16 mouse cellular contexts compared by ENCODE assay signal in the genomic region with DNA sequence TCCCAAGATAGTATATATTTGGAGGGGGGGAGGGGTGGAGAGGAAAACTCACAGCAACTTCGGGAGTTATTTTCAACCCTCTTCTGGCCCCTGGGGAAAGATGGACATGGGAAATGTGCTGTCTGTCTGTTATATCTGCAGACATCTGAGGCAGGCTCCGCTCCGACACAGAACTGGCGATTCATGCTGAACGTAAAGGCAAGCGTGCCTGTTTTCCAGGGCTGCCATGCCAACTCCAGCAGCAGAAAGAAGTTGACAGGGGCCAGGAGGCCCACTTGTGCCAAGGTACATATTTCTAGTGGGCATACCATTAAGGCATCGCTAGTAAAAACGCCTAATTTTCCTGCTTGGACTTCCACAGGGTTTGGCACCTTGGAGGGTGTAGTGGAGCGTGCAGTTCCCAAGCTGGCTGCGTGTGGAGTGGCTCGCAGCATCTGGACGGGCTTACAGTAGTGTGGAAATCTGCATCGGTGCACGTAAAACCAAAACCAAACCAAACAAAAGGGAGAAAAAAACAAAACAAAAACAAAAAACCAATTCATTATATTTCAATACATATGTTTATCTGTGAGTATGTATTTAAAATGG. TPM values are rescaled to one million over a fixed set of nuclear protein-coding genes. Genes with fewer than 3 reads are reported as not detected.
A peak's percentile ranks its signal among the peaks of the same experiment; 100 is the strongest.
DNase-seq lines count a peak whose midpoint lies in the region; ATAC-seq and TF ChIP-seq lines count a peak whose summit lies in the region.
"Had no signal": no experiment of that assay in that cellular context is flagged by ENCODE, and none has a peak within 500 bp of the region (broad histone marks: within the 10 kb centered on the region; RNA-seq: fewer than 3 reads in every experiment).

No protein-coding gene starts in this region.

- no peak for DNase-seq in gastrocnemius, adult 2 months
- no peak for DNase-seq in gastrocnemius, postnatal 36 days
- no peak for DNase-seq in hindbrain, embryonic 10.5 days (ENCODE audit: low spot score)
- no peak for DNase-seq in hindbrain, embryonic 14.5 days (ENCODE audit: low spot score)
- no peak for DNase-seq in lung, adult 18-20 months
- peak; percentile 36 for DNase-seq in limb, embryonic 14.5 days (ENCODE audit: low spot score)
- no peak for DNase-seq in right cerebral cortex, adult 2 months (ENCODE audit: low spot score in 2 of 2)
- DNase-seq: adrenal gland, postnatal 25 days; embryo, embryonic 11 days; forebrain, postnatal 0 days; liver, embryonic 13.5 days; right cerebral cortex, postnatal 14 days; thymus, postnatal 25 days had no signal

- ATAC-seq in hindbrain, embryonic 14.5 days (ENCODE audit: low FRiP score) = no peak
- no peak for ATAC-seq in lung, embryonic 15.5 days (ENCODE audit: borderline replicate concordance, extremely low read depth, low FRiP score, low TSS enrichment)
- ATAC-seq in limb, embryonic 14.5 days (ENCODE audit: low FRiP score, low read depth) = peak; percentile 66
- ATAC-seq: activated CD4-positive, CD25-positive, alpha-beta regulatory T cell, adult 4 months; forebrain, postnatal 0 days; midbrain, embryonic 13.5 days had no signal

- 0 out of 2 replicates have a peak, but pooled peaks cover 11% of the 10 kb centered on the region for H3K4me1 ChIP-seq in hindbrain, embryonic 10.5 days (replicated peaks)
- H3K4me1 ChIP-seq in hindbrain, embryonic 14.5 days (replicated peaks; ENCODE audit: control insufficient read depth, insufficient read depth, low read length) = no peaks in the 10 kb centered on the region
- peaks cover 14% of the 10 kb centered on the region for H3K4me1 ChIP-seq in lung, embryonic 15.5 days
- H3K4me1 ChIP-seq in limb, embryonic 14.5 days (ENCODE audit: control insufficient read depth, insufficient read depth, low read length) = 0 out of 2 replicates have a peak, but pooled peaks cover 5% of the 10 kb centered on the region
- H3K4me1 ChIP-seq: liver, embryonic 13.5 days had no signal

- H3K27ac ChIP-seq in gastrocnemius, adult 2 months = peak overlapping the region; percentile 41; the same call in 1 of the 2 replicates
- peak overlapping the region; percentile 23 for H3K27ac ChIP-seq in hindbrain, embryonic 10.5 days
- no peak overlapping the region for H3K27ac ChIP-seq in hindbrain, embryonic 14.5 days
- H3K27ac ChIP-seq in lung, embryonic 15.5 days = no peak overlapping the region
- H3K27ac ChIP-seq in limb, embryonic 14.5 days (replicated peaks; ENCODE audit: low read depth, low read length) = peak overlapping the region; percentile 74
- H3K27ac ChIP-seq: liver, embryonic 13.5 days; midbrain, embryonic 13.5 days had no signal

- TF ChIP-seq POLR2A in limb, embryonic 14.5 days (IDR thresholded peaks at IDR 0.05; ENCODE audit: borderline replicate concordance, extremely low read depth, insufficient read depth, insufficient read length) = no peak

- TF ChIP-seq CTCF in gastrocnemius, adult 2 months (IDR thresholded peaks at IDR 0.05) = no peak

- WGBS in hindbrain, embryonic 10.5 days = 84% methylated on average over 14 of the region's 14 CpGs
- WGBS in hindbrain, embryonic 14.5 days = 69% methylated on average over 14 of the region's 14 CpGs
- WGBS in lung, embryonic 15.5 days = 60% methylated on average over 14 of the region's 14 CpGs
- WGBS in limb, embryonic 14.5 days = 49% methylated on average over 14 of the region's 14 CpGs

- no peak overlapping the region for H3K4me2 ChIP-seq in hindbrain, embryonic 14.5 days (replicated peaks)
- peak overlapping the region; percentile 4; the same call in 1 of the 2 replicates for H3K4me2 ChIP-seq in lung, embryonic 15.5 days
- H3K4me2 ChIP-seq in limb, embryonic 14.5 days (replicated peaks; ENCODE audit: low read depth, low read length, severe bottlenecking) = peak overlapping the region; percentile 30
- H3K4me2 ChIP-seq: liver, embryonic 13.5 days; midbrain, embryonic 13.5 days had no signal

- no peaks in the 10 kb centered on the region for H3K9me3 ChIP-seq in hindbrain, embryonic 10.5 days
- no peaks in the 10 kb centered on the region for H3K9me3 ChIP-seq in hindbrain, embryonic 14.5 days (ENCODE audit: control insufficient read depth, low read length)
- no peaks in the 10 kb centered on the region for H3K9me3 ChIP-seq in lung, embryonic 15.5 days
- 0 out of 2 replicates have a peak, but pooled peaks cover 3% of the 10 kb centered on the region for H3K9me3 ChIP-seq in limb, embryonic 14.5 days (ENCODE audit: control insufficient read depth, low read length)
- H3K9me3 ChIP-seq: liver, embryonic 13.5 days; midbrain, embryonic 13.5 days had no signal

- H3K27me3 ChIP-seq in hindbrain, embryonic 10.5 days (ENCODE audit: insufficient read depth, poor library complexity, severe bottlenecking) = no peaks in the 10 kb centered on the region
- H3K27me3 ChIP-seq in hindbrain, embryonic 14.5 days (ENCODE audit: control insufficient read depth, insufficient read depth, low read length) = no peaks in the 10 kb centered on the region
- H3K27me3 ChIP-seq in lung, embryonic 15.5 days = no peaks in the 10 kb centered on the region
- H3K27me3 ChIP-seq in limb, embryonic 14.5 days (ENCODE audit: control insufficient read depth, insufficient read depth, low read length) = no peaks in the 10 kb centered on the region
- H3K27me3 ChIP-seq: liver, embryonic 13.5 days; midbrain, embryonic 13.5 days had no signal

- peak overlapping the region; percentile 51 for H3K4me3 ChIP-seq in gastrocnemius, adult 2 months
- H3K4me3 ChIP-seq in hindbrain, embryonic 10.5 days = no peak overlapping the region
- no peak overlapping the region for H3K4me3 ChIP-seq in hindbrain, embryonic 14.5 days (replicated peaks; ENCODE audit: low read length)
- H3K4me3 ChIP-seq in lung, embryonic 15.5 days = no peak overlapping the region
- no peak overlapping the region for H3K4me3 ChIP-seq in limb, embryonic 14.5 days (replicated peaks; ENCODE audit: low read length)
- H3K4me3 ChIP-seq: liver, embryonic 13.5 days; midbrain, embryonic 13.5 days had no signal

- H3K36me3 ChIP-seq in hindbrain, embryonic 10.5 days = no peaks in the 10 kb centered on the region
- H3K36me3 ChIP-seq in hindbrain, embryonic 14.5 days (replicated peaks; ENCODE audit: control insufficient read depth, insufficient read depth) = no peaks in the 10 kb centered on the region
- H3K36me3 ChIP-seq in lung, embryonic 15.5 days = no peaks in the 10 kb centered on the region
- H3K36me3 ChIP-seq in limb, embryonic 14.5 days (ENCODE audit: control insufficient read depth, insufficient read depth, low read length) = no peaks in the 10 kb centered on the region
- H3K36me3 ChIP-seq: liver, embryonic 13.5 days; midbrain, embryonic 13.5 days had no signal

- no peak overlapping the region for H3K9ac ChIP-seq in hindbrain, embryonic 14.5 days
- H3K9ac ChIP-seq in lung, embryonic 15.5 days = no peak overlapping the region
- H3K9ac ChIP-seq in limb, embryonic 14.5 days (ENCODE audit: low read depth, low read length, severe bottlenecking) = no peak overlapping the region
- H3K9ac ChIP-seq: forebrain, postnatal 0 days; liver, embryonic 13.5 days; midbrain, embryonic 13.5 days had no signal

- intact Hi-C loops in gastrocnemius, adult 2 months (cut with DNase I) = no loop called here
- intact Hi-C loops in gastrocnemius, postnatal 36 days (cut with DNase I) = no loop called here

RNA-seq across cellular contexts. Expression of gene Elk3, which starts 37.1 kb away (rescaled TPM):
- total RNA-seq in gastrocnemius, adult 2 months (2021) = 10 to 100 TPM; 11.7 to 14.2 TPM
- 10 to 100 TPM; 11.6 to 14.2 TPM for total RNA-seq in gastrocnemius, postnatal 36 days (2021)
- polyA plus RNA-seq in hindbrain, embryonic 10.5 days (2016; fragmentation: Nextera tagmentation; extraction: Ambion mirVana) = 14.8 and 15.7 TPM in 2 replicates
- polyA plus RNA-seq in hindbrain, embryonic 14.5 days (2014; fragmentation: Nextera tagmentation; extraction: Ambion mirVana) = 7.9 and 11.3 TPM in 2 replicates
- polyA plus RNA-seq in lung, embryonic 15.5 days (2015; fragmentation: Nextera tagmentation; extraction: Ambion mirVana) = 51.9 and 52.3 TPM in 2 replicates
- polyA plus RNA-seq in limb, embryonic 14.5 days (2012; rRNA removed) = 60.9 and 78.2 TPM in 2 replicates
- 42.4 and 44.5 TPM in 2 replicates for polyA plus RNA-seq in limb, embryonic 14.5 days (2014; fragmentation: Nextera tagmentation; extraction: Ambion mirVana)

Comparison
In these comparisons a context has a peak if more than half of its experiments do, and no peak if none do; other contexts are left out.
1. H3K27ac ChIP-seq: peak in gastrocnemius, adult 2 months (single experiment), hindbrain, embryonic 10.5 days (single experiment) and limb, embryonic 14.5 days (single experiment); none in hindbrain, embryonic 14.5 days (single experiment) and lung, embryonic 15.5 days (single experiment).